Mouse (Mus musculus) testis, adult 2 months (tissue): ENCODE results near the gene Pgap3.

Source experiments
- CTCF ChIP-seq: fragments of 200-500 bp; IDR thresholded peaks from 2 replicates; pipeline ENCODE4 v1.5.1; 2012; ENCODE audit warnings: low read depth, mild to moderate bottlenecking, inconsistent platforms, low read length, moderate library complexity; ENCODE audit not compliant: control insufficient read depth, insufficient read depth, insufficient replicate concordance
- POLR2A ChIP-seq: fragments of 200-500 bp; IDR thresholded peaks from 2 replicates; pipeline ENCODE4 v1.6.1; 2012; ENCODE audit warnings: low read depth, mild to moderate bottlenecking, inconsistent platforms, low read length, moderate library complexity; ENCODE audit not compliant: control insufficient read depth

GRCm38 (mm10) chr11:98412797-98413301, 12.6 kb upstream of the Pgap3 start:
- no peak for TF ChIP-seq CTCF
- TF ChIP-seq POLR2A, result no peak
